Mouse (Mus musculus): ENCODE results near the gene Olfr645.

The Olfr645 gene

DNA sequence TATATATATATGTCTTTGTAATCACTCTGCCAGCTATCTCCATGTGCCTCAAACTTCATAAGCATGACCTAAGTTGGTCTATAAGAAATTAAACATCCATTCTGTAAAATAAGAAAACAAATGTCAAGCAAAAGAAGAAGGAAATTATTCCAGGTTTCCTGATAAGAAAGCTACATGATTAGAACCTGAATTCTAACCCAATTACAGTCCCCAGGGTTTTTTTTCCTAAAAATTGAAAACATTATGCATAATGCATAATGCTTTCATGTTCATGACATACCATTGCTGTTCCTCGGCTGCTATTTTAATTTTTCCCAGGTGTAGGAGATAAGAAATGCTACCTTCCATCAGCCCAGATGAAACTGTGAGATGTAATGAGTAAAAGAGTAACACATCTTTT, at the start of gene Olfr645:
TSS of gene Olfr645 (minus strand) at position 101 of the 400 bp plus-strand sequence.
- DNase-seq (ENCODE audit: low read depth, low spot score) = no peak

DNA sequence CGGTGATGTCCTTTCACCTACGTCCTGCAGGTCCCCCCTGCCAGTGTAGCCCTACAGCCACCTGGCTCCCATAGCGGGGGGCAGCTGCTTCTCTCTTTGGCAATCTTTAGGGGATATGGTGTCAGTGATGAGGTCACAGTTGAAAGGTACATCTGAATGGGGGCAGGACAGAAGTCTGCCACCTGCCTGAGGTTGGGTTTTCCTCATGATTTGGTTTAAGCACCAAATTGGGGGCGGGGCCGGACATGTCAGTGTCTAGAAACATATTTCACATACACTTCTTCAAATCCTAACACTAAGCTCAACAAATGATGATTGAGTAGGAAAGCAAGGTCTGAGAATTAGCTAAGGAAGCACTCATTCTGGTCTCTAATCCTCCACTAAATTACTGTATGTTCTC, 44.5 kb upstream of the Olfr645 start, which contains the start of gene Ubqln5:
TSS of gene Ubqln5 (minus strand) at position 101 of the 400 bp plus-strand sequence.
- DNase-seq (ENCODE audit: low read depth, low spot score) = no peak

DNA sequence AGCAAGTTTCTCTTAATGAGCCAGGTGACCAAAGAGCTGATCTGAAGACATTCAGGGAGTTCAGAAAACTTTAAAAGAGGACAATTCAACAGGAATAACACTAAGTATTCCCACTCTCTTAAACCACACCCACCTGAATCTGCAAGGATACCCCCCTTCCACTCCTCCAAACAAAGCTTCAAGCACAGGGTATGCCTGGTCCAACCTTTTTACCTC, 19.4 kb upstream of the Olfr645 start, which contains the start of gene Olfr646:
TSS of gene Olfr646 (plus strand) at position 117 of the 216 bp plus-strand sequence.
- DNase-seq (ENCODE audit: low read depth, low spot score) = no peak

DNA sequence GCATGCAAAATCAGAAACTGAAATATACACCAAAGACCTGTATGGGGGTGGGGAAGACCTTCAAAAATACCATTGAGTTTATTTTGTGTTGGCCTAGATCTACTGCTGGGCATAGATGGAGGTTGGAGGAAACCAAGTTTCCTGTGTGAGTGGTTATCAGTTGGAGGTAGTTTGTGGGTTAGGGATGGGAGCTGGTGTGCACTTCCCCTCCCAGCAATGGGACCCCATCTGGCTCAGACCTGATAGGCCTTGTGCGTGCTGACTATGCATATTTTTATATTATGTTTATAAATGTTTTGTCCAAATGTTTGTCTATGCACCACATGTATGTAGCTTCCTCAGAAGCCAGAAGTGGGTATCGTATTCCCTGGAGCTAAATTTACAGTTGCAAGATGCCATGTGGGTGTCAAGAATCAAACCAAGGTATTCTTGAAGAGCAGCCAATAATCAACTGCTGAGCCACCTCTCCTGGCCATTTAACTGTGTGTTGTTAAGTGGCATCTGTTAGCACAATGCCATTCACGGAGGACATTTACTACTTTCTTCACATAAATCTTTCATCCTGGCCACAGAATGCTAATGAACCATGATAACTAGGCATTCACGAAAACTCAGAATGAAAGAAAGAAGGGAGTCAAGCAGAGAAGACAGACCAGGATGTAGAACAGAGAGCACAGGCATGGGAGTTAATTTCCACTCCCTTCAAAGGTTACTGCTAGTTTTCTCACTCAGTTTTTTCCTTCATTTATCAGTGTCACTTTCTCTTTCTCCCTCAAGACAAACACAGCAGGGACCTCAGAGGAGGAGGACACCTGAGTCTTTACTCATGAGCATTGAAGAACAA, 18.9 kb upstream of the Olfr645 start:
- DNase-seq (ENCODE audit: low read depth, low spot score) = no peak

DNA sequence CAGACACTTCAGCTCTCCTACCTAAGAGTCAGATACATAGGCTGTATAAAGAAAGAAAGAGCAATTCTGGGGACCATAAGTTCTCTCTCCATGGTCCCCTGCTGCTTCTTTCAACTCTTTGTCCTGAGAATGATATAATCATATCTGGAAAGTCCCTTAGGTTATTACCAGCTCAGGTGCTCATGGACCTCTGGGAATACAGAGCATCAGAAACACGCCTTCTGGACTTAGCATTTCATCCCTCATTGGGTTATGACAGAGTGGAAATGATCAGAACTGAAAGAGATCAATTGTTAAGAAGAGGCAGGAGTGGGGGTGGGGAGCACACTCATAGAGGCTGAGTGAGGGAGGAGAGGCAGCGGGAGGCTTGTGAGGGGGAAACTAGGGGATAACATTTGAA, 13.5 kb downstream of the Olfr645 start, which contains the start of gene Olfr644:
TSS of gene Olfr644 (minus strand) at position 101 of the 400 bp plus-strand sequence.
- no peak for DNase-seq (ENCODE audit: low read depth, low spot score)

DNA sequence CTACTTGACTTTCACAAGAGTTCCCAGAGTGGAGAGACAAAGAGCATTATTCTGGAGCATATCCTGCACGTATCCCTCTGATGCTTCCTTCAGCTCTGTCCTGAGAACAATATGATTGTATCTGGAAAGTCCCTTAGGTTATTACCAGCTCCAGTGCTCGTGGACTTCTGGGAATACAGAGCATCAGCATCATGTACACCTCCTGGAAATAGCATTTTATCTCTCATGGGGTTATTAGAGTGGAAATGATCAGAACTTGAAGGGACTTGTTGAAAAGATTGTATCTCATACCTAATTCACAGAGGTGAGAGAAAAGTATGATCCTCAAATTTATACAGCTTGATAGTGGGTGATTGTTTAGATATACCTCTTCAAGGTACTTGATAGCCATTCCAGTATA, 23.9 kb downstream of the Olfr645 start, which contains the start of gene 4930516K23Rik:
TSS of gene 4930516K23Rik (minus strand) at position 101 of the 400 bp plus-strand sequence.
- no peak for DNase-seq (ENCODE audit: low read depth, low spot score)

DNA sequence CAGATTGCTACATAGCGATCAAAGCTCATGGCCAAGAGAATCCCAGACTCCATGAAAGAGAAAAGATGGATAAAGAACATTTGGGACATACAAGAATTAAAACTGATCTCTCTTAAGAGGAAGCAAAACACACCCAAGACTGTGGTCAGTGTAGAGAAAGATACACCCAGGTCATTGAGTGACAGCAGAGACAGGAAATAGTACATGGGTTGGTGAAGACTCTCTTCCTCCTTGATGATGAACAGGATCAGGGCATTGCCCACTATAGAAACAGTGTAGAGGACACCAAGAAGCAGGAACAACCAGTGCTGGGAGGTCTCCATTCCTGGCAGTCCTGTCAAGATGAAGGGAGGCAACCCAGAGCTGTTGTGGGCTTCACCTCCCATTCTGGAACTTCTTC, 26.1 kb downstream of the Olfr645 start:
- DNase-seq (ENCODE audit: low read depth, low spot score) = no peak

DNA sequence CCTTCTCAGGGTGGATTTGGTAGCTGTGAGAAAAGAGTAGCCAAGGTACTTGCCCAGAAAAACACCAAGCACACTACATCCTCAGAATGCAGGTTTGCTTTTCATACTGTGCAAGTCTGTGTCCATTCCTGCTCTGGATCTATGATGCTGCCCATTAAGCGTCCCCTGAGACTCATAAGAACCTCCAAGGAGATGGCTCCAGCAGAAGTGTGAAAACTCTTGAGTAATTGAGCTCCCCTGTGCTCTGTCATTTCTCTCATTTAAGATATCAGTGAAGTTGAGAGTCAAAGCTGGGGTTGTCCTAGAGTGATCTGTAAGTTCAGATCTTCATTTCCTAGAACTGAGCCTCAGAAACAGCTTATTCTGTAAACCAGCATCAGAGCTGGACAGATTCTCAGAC, 32.7 kb downstream of the Olfr645 start, which contains the start of gene Olfr642:
TSS of gene Olfr642 (minus strand) at position 101 of the 400 bp plus-strand sequence.
- DNase-seq (ENCODE audit: low read depth, low spot score) = no peak

DNA sequence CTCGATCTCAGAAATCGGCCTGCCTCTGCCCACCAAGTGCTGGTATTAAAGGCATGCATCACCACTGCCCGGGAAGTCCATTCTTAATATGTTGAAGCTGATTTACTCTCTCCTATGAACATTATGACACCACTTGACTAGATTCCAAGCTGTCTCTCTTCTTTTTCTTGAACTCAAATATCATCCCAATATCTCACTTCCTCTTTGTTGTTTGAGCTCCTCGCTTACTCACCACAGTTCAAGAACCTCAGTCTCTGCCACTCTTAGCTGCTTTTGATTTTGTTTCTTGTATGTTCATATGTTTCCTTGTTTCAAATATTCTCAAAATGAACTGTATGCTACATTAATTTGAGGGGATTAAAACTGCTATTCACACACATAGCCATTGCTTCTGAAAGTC, 34.5 kb downstream of the Olfr645 start:
- DNase-seq (ENCODE audit: low read depth, low spot score) = no peak

DNA sequence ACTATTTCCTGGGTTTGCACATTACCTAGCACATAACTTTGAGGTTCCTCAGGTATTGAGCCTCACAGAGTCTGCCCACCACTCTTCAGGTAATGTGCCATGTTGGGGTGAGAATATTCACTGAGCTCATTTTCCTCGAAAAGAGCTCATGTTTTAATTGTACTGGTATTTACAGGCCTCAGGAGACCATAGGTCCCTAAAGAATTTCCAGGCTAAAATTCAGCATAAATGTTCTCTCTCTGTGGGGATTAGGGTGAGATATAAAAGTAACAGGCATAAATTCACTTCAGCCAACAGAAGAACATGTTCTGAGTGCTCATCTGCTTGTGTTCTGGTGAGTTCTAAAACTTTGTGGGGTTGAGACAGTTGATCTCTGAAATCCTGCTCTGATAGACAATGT, 50.1 kb downstream of the Olfr645 start, which contains the start of gene Olfr641:
TSS of gene Olfr641 (plus strand) at position 301 of the 400 bp plus-strand sequence.
- no peak for DNase-seq (ENCODE audit: low read depth, low spot score)

Data from WW6 (cell line).